Mouse (Mus musculus) testis, adult 2 months (tissue): Measurements from ENCODE around the gene Tex2.

ENCODE experiments used
- CTCF ChIP-seq: fragments of 200-500 bp; IDR thresholded peaks from 2 replicates; pipeline ENCODE4 v1.5.1; 2012; ENCODE audit warnings: low read depth, mild to moderate bottlenecking, inconsistent platforms, low read length, moderate library complexity; ENCODE audit not compliant: control insufficient read depth, insufficient read depth, insufficient replicate concordance
- POLR2A ChIP-seq: fragments of 200-500 bp; IDR thresholded peaks from 2 replicates; pipeline ENCODE4 v1.6.1; 2012; ENCODE audit warnings: low read depth, mild to moderate bottlenecking, inconsistent platforms, low read length, moderate library complexity; ENCODE audit not compliant: control insufficient read depth

DNA sequence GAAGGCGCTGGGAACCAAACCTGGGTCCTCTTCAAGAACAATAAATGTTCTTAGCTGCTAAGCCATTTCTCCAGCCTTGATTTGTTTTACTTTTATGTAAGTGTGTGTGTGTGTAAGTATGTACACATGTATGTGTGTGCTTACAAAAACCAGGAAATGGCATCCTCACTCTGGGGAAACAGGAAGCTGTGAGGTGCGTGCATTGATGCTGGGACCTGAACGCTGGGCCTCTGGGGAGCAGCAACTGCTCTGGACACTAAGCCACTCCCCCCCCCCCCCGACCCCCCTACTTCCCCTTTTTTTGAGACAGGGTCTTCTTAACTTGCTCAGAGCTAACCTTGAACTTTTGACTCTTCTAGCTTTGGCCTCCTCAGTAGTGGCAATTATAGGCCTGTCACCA lies 62.8 kb downstream of the Tex2 start:
- no peak for TF ChIP-seq CTCF
- no peak for TF ChIP-seq POLR2A
